Mouse (Mus musculus): ENCODE results near the gene Pik3r1.

The Pik3r1 gene

DNA sequence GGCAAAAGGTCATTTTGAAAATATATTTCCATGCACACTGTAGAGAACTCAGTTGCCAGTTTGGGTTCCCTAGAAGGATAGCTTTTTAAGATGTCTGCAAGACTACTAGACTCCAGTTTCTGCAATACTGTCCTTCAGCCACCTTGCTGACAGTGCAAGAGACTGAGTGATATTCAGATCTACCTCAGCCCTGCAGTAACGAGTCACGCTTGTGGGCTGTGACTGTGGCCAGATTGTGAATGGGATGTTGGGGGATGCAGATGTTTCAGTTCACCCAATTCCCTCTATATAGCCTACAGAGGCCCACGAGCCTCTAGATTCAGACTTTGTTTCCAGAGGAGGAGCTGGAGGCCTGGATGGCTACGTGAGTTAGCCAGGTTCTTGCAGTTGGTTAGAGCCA, 90.0 kb downstream of the Pik3r1 start:
- no peak for DNase-seq

DNA sequence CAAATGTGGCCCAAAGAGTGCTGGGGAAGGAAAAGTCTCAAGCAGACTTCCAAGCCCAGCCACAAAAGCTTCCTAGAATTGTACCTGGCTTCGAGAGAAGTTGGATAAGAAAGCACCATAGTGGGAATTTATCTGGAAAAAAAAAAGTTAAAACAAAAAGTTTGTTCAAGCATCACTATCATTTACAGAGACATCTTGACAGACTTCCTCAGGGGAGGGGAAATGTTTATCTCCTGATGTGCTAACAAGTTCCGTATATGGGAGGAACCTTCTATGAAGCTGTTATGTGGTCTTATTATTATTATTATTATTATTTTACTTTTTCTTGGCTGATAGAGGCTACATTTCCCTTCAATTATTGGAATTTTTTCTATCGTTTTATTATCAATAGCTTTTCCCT, 94.1 kb downstream of the Pik3r1 start:
- no peak for DNase-seq

GRCm38 (mm10) chr13:101668859-101669258, 99.2 kb downstream of the Pik3r1 start:
- no peak for DNase-seq

DNA sequence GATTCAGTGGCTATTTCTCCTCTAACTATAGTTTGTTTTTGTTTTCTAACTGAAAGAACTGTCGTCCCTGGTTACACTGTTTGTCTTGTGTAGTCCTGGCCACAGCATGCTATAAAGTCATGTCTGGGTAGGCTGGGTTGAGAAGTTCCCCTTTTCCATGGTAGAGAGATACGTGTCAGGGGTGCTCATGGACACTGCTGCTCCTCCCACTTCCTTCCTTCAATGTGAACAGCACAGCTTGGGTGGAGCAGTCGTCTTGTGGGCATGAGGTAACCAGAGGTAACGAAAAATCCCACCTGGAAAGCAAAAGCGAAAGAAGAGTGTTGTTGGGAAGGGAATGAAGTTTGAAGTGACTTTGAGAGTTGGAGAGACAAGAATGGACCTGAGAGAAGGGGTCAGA, 104.0 kb downstream of the Pik3r1 start:
- DNase-seq = no peak

DNA sequence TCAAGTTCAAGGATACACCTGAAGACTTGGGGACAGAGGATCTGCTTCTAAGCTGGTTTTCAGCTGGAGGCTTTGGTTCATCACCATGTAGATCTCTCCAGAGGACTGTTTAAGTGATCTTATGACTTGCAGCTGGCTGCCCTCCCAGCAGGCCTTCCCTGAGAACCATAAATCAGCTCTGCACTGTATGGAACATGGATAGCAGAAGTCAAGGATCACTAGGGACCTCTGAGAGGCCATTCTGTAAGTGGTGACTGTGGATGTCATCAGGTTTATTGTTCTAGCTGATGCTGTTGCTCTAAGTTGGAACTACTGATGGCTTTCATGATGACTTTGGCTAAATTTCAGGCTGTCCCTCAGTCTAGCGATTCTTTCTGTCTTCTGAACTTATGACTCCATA, 105.1 kb downstream of the Pik3r1 start:
- DNase-seq = no peak

GRCm38 (mm10) chr13:101661567-101661966, 106.5 kb downstream of the Pik3r1 start:
- DNase-seq = no peak

DNA sequence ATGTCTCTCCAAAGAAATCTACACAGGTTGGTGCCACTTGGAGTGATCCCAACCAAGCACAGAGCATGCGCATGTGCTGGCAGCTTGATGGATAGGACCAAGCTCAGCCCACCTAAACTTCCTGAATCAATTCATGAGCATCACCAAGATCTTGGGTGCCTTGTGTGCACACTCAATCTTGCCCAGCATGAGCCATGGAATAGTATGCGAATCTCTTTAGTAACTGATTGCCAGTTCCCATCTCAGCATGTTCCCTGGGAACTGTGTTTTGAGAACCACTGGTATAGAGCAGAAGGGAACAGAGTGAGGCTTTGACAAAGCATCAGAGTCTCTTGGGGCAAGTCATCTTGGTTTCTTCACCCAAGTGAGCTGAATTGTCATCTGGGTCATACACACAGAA, 107.8 kb downstream of the Pik3r1 start:
- no peak for DNase-seq

DNA sequence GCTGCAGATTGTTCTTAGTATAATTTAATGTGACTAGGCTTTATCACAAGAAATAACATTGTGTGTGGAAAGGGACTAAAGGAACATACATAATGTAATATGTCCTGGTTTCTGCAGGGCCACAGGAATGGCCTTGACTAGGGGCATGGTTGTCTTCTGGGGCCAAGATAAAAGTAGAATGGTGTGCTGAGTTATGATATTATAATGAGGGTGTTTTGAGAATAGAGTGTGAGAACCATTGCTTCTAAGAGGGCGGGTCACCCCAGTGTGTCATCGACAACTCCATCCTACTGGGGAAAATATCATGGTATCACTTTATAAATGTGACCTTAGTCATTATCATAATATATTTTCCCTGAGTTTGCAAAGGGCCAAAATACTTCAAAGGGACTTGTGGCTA, 115.9 kb downstream of the Pik3r1 start:
- no peak for DNase-seq

DNA sequence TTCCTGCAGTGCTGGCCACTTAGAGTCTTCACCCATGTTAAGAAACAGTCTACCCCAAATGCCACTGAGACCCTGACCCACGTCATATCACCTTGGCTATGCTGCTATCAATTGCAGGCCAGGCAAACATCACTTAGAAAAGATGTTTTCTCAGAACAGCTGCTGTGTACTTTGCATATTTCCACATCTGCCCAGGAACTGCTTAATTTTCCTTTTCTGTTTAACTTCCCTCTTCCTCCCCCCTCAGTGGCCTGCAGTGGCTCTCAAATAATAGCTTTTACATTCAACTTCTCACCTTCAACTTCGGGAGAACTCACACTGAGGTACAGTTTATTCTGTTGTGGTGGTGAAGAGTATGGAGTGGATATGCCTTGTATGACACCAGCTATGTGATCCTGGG, 126.4 kb downstream of the Pik3r1 start:
- DNase-seq = no peak

GRCm38 (mm10) chr13:101635837-101636236, 132.2 kb downstream of the Pik3r1 start:
- no peak for DNase-seq

- no peak for DNase-seq
Observed at GRCm38 (mm10) chr13:101634420-101634819, 133.6 kb downstream of the Pik3r1 start.

- DNase-seq = no peak
Observed at GRCm38 (mm10) chr13:101633620-101634019, 134.4 kb downstream of the Pik3r1 start.

DNA sequence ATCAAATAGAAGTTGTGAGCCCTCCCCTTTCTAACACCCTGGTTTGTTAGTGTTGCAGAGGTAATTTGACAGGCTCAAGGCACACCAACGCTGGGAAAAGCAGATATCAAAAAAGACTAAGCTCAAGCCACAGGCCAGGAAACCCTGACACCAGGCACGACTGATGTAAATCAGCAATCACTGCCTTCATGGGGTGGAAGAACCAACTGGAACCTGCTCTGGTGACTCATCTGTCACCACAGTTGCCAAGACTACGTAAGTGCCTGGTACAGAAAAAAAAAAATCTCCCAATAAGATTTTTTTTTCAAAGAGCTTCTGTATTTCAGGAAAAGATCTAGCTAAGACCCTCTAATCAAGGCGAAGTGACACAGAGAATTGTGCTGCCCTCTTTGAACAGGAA, 135.2 kb downstream of the Pik3r1 start:
- DNase-seq = peak; percentile 6

- DNase-seq = peak; percentile 14
Observed at GRCm38 (mm10) chr13:101631561-101631960, 136.5 kb downstream of the Pik3r1 start.

Measured in right cerebral cortex, postnatal 14 days (tissue).